Mouse (Mus musculus): ENCODE data around the gene Accsl. TPM values are rescaled to one million over a fixed set of nuclear protein-coding genes. Genes with fewer than 3 reads are reported as not detected.

Gene Accsl
- total and polyA plus RNA-seq, 3 experiments = not detected

- TF ChIP-seq CTCF (IDR thresholded peaks at IDR 0.05; ENCODE audit: low read depth, low read length) = no peak
- TF ChIP-seq GATA2 (IDR thresholded peaks at IDR 0.05; ENCODE audit: borderline replicate concordance, low read depth, low read length) = no peak
- no peak for TF ChIP-seq GATA1 (IDR thresholded peaks at IDR 0.05; ENCODE audit: borderline replicate concordance, low read length)
- no peak for TF ChIP-seq POLR2AphosphoS5 (IDR thresholded peaks at IDR 0.05; ENCODE audit: insufficient replicate concordance, low read depth, low read length)
- TF ChIP-seq TAL1 (conservative IDR thresholded peaks at IDR 0.05; ENCODE audit: low read depth, low read length) = no peak
Measured at GRCm38 (mm10) chr2:93808071-93808470, 60.9 kb downstream of the Accsl start.

GRCm38 (mm10) chr2:93807440-93807839 lies 61.5 kb downstream of the Accsl start:
- DNase-seq (ENCODE audit: low spot score) (no peak), ATAC-seq (ENCODE audit: extremely low read depth, insufficient number of reproducible peaks, low FRiP score, poor library complexity, severe bottlenecking) (no peak)
- Histone ChIP-seq H3K9me3 (replicated peaks) (no peaks in the 10 kb centered on the region), H3K4me1 (ENCODE audit: insufficient read depth, low read depth, low read length) (peaks cover 2% of the 10 kb centered on the region; the same call in 1 of the 2 replicates), H3K27me3 (ENCODE audit: insufficient read depth, low read length) (no peaks in the 10 kb centered on the region), H3K4me3 (ENCODE audit: low read depth, low read length) (no peak overlapping the region), H3K36me3 (replicated peaks) (peaks cover 95% of the 10 kb centered on the region)
- TF ChIP-seq GATA1 (IDR thresholded peaks at IDR 0.05; ENCODE audit: borderline replicate concordance, low read length) (no peak), CTCF (IDR thresholded peaks at IDR 0.05; ENCODE audit: low read depth, low read length) (no peak), TAL1 (conservative IDR thresholded peaks at IDR 0.05; ENCODE audit: low read depth, low read length) (no peak), GATA2 (IDR thresholded peaks at IDR 0.05; ENCODE audit: borderline replicate concordance, low read depth, low read length) (no peak), POLR2AphosphoS5 (IDR thresholded peaks at IDR 0.05; ENCODE audit: insufficient replicate concordance, low read depth, low read length) (no peak)

More at GRCm38 (mm10) chr2:93808071-93808470, 60.9 kb downstream of the Accsl start:
- Histone ChIP-seq H3K4me3 (ENCODE audit: low read depth, low read length) (no peak overlapping the region), H3K4me1 (ENCODE audit: insufficient read depth, low read depth, low read length) (peaks cover 2% of the 10 kb centered on the region; the same call in 1 of the 2 replicates), H3K27me3 (ENCODE audit: insufficient read depth, low read length) (no peaks in the 10 kb centered on the region), H3K9me3 (replicated peaks) (no peaks in the 10 kb centered on the region), H3K36me3 (replicated peaks) (peaks cover 96% of the 10 kb centered on the region)
- ATAC-seq (ENCODE audit: extremely low read depth, insufficient number of reproducible peaks, low FRiP score, poor library complexity, severe bottlenecking) = no peak
- DNase-seq (ENCODE audit: low spot score) = no peak

GRCm38 (mm10) chr2:93806487-93807201 lies 62.3 kb downstream of the Accsl start:
- ATAC-seq (ENCODE audit: extremely low read depth, insufficient number of reproducible peaks, low FRiP score, poor library complexity, severe bottlenecking) = no peak
- Histone ChIP-seq H3K4me3 (ENCODE audit: low read depth, low read length) (no peak overlapping the region), H3K9me3 (replicated peaks) (no peaks in the 10 kb centered on the region), H3K36me3 (replicated peaks) (peaks cover 94% of the 10 kb centered on the region), H3K4me1 (ENCODE audit: insufficient read depth, low read depth, low read length) (peaks cover 2% of the 10 kb centered on the region; the same call in 1 of the 2 replicates), H3K27me3 (ENCODE audit: insufficient read depth, low read length) (no peaks in the 10 kb centered on the region)
- no peak for DNase-seq (ENCODE audit: low spot score)
- TF ChIP-seq POLR2AphosphoS5 (IDR thresholded peaks at IDR 0.05; ENCODE audit: insufficient replicate concordance, low read depth, low read length) (no peak), CTCF (IDR thresholded peaks at IDR 0.05; ENCODE audit: low read depth, low read length) (no peak), TAL1 (conservative IDR thresholded peaks at IDR 0.05; ENCODE audit: low read depth, low read length) (no peak), GATA1 (IDR thresholded peaks at IDR 0.05; ENCODE audit: borderline replicate concordance, low read length) (no peak), GATA2 (IDR thresholded peaks at IDR 0.05; ENCODE audit: borderline replicate concordance, low read depth, low read length) (no peak)

- H3K4me3 ChIP-seq (ENCODE audit: low read depth, low read length) = no peak overlapping the region
- peaks cover 2% of the 10 kb centered on the region; the same call in 1 of the 2 replicates for H3K4me1 ChIP-seq (ENCODE audit: insufficient read depth, low read depth, low read length)
- H3K27me3 ChIP-seq (ENCODE audit: insufficient read depth, low read length) = no peaks in the 10 kb centered on the region
- ATAC-seq (ENCODE audit: extremely low read depth, insufficient number of reproducible peaks, low FRiP score, poor library complexity, severe bottlenecking) (no peak), DNase-seq (ENCODE audit: low spot score) (no peak)
- peaks cover 94% of the 10 kb centered on the region for H3K36me3 ChIP-seq (replicated peaks)
- no peak for TF ChIP-seq POLR2AphosphoS5 (IDR thresholded peaks at IDR 0.05; ENCODE audit: insufficient replicate concordance, low read depth, low read length)
- no peak for TF ChIP-seq GATA1 (IDR thresholded peaks at IDR 0.05; ENCODE audit: borderline replicate concordance, low read length)
- TF ChIP-seq GATA2 (IDR thresholded peaks at IDR 0.05; ENCODE audit: borderline replicate concordance, low read depth, low read length) = no peak
- no peak for TF ChIP-seq TAL1 (conservative IDR thresholded peaks at IDR 0.05; ENCODE audit: low read depth, low read length)
- TF ChIP-seq CTCF (IDR thresholded peaks at IDR 0.05; ENCODE audit: low read depth, low read length) = no peak
- no peaks in the 10 kb centered on the region for H3K9me3 ChIP-seq (replicated peaks)
Measured at GRCm38 (mm10) chr2:93805523-93805922, 63.4 kb downstream of the Accsl start.

Other genes starting within 250 kb of the Accsl start
- gene Alx4, start 226.8 kb downstream of the Accsl start, total RNA-seq (2014; fragmentation: Nextera tagmentation) = not detected in 2 replicates
- under 0.01 and 0.11 TPM in 2 replicates for gene Alx4, start 226.8 kb downstream of the Accsl start, total RNA-seq (2017)
- gene Alx4, start 226.8 kb downstream of the Accsl start, polyA plus RNA-seq (2012) = not detected in 2 replicates
- 42.6 and 56.3 TPM in 2 replicates for gene Ext2, start 46.6 kb downstream of the Accsl start, total RNA-seq (2014; fragmentation: Nextera tagmentation)
- gene Ext2, start 46.6 kb downstream of the Accsl start, total RNA-seq (2017) = 19.3 and 22.9 TPM in 2 replicates
- 25.0 and 29.9 TPM in 2 replicates for gene Ext2, start 46.6 kb downstream of the Accsl start, polyA plus RNA-seq (2012)
- gene Accs, start 19.2 kb downstream of the Accsl start, total RNA-seq (2014; fragmentation: Nextera tagmentation) = 3.0 and 8.9 TPM in 2 replicates
- gene Accs, start 19.2 kb downstream of the Accsl start, total RNA-seq (2017) = 3.6 and 7.3 TPM in 2 replicates
- 2.3 and 2.9 TPM in 2 replicates for gene Accs, start 19.2 kb downstream of the Accsl start, polyA plus RNA-seq (2012)
- not detected in 2 replicates for gene Gm13889, start 88.0 kb upstream of the Accsl start, total RNA-seq (2014; fragmentation: Nextera tagmentation)
- not detected in 2 replicates for gene Gm13889, start 88.0 kb upstream of the Accsl start, total RNA-seq (2017)
- gene Gm13889, start 88.0 kb upstream of the Accsl start, polyA plus RNA-seq (2012) = 0.07 and 0.20 TPM in 2 replicates
- gene Gm27027, start 127.2 kb upstream of the Accsl start, total RNA-seq (2014; fragmentation: Nextera tagmentation) = not detected in 2 replicates
- gene Gm27027, start 127.2 kb upstream of the Accsl start, total RNA-seq (2017) = not detected in 2 replicates
- gene Gm27027, start 127.2 kb upstream of the Accsl start, polyA plus RNA-seq (2012) = not detected in 2 replicates
- 62.0 and 71.2 TPM in 2 replicates for gene Alkbh3, start 141.7 kb upstream of the Accsl start, total RNA-seq (2014; fragmentation: Nextera tagmentation)
- 25.4 and 30.1 TPM in 2 replicates for gene Alkbh3, start 141.7 kb upstream of the Accsl start, total RNA-seq (2017)
- 28.9 and 29.0 TPM in 2 replicates for gene Alkbh3, start 141.7 kb upstream of the Accsl start, polyA plus RNA-seq (2012)